Mouse (Mus musculus) NIH3T3 (cell line): Measurements from ENCODE around the gene Disc1.

Experiments
- DNase-seq: peaks from one replicate; pipeline ENCODE4 v3.0.0-alpha.2; 2012; ENCODE audit warnings: low read depth

Gene Disc1

DNA sequence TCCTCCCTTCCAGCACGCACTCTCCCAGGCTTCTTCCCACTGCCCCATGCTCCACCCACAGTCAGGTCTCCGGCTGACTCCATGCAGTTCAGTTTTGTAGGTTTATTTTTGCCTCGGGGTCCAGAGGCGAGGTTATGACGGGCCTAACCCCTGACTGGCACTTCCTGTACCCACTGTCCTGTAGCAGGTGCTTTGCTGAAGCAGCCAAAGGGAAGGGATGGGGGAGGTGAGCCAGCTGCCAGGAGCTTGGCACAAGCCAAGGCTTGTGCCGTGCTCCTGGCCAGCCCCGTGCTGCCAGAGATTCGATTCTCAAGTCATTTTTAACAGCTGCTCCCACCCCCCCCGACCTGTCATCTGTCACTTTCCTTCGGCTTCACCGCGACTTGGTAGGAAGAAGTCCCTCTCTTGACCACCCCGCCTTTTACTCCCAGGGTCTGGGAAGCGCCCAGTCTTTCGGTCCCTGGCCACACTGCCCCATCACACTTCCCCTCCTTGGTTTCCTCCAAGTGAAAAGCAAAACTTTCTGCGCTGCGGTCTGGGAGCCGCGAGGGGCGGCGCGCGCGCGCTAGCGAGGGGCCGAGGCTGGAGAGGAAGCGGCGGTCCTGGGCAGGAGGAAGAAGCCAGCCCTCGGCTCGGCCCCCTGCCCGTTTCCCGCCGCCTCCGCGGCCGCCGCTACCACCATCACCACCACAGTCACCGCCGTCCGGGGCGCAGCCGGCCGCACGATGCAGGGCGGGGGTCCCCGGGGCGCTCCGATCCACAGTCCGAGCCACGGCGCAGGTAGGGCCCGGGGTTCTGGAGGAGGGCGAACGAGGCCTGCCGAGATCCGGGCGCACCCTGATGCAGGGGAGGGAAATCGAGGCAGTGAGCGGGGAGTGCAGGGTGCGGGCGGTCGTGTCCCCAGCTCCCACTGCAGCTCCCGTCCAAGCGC lies at the start of gene Disc1:
TSS of gene Disc1 (plus strand) at position 691 of the 931 bp plus-strand sequence.
- no peak for DNase-seq

DNA sequence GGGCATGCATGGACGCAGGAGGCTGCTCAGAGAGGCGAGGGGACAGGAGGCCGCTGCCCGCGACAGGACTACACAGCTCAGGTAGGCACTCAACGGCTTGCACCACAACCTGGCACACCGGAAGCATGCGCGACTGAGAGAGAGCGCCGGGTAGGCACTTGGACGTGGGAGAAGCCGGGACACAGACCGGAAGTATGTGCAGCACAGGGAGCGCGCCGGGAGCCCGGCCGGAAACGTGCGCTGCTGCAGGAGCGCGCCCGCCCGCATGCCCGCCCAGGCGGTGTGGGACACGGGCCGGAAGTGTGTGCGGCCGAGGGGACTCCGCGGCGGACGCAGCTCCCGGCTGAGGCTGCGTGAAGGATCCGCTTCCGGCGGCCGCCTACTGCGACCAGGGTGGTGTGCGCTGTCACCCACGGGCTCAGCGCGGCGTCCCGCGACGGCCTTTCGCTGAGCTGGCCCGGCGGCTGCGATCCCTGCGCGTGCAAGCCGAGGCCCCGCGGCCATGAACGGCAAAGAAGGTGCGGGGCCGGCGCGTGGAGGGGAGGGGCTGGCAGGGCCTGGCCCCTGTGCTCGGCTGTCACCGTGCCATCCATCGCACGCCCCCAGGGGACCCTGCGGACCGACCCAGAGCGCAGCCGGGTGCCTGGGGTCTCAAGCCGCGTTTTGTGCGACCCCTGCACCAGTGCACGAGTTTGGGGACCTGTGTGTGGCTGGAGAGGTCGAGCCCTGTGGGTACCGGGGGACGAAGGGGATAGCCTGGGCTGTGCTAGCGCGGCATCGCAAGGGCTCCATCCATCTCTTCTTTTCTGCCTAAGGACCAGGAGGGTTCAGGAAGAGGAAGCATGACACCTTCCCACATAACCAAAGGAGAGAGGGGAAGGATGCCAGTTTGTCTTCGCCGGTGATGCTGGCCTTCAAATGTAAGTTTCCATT lies 41.0 kb upstream of the Disc1 start, which contains the start of gene Tsnax:
TSS of gene Tsnax (plus strand) at position 303 of the 933 bp plus-strand sequence.
- peak; percentile 92 for DNase-seq

DNA sequence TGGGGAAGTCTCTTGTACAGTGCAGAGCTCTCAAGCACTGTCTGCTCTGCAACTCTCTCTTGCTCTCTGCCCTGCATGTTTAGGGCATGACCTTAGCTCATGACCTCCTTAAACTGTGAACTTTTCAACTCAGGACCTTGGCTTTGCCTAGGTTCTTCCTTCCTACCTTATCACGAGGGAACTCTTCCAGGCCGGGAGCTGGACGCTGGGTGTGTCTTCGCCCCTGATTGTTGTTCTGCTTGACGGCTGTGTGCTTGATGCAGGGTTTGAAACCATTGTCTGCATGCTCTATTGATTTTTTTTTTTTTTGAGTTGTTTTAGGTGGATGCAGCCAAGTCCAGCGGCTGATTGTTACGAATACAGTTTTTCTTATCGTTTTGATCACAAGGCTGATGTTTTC lies 29.9 kb upstream of the Disc1 start:
- DNase-seq = no peak

DNA sequence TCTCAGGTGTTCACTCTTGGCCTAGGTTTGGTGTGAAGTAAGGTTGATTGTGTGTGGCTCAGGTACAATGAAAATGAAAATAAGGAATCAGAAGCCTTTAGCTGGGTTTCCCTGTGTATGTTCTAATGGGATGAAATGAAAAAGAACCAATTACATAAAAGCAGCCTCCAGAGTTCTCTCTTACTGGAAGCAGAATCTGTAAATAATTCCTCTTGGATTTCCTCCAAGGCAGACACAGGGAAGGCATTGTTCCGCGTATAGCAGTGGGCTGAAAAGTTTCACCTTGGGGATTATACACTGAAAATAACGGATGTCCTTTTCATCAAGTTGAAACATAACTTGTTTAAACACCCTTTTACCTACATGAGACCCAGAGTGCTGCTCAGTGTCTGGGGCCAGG lies 26.8 kb upstream of the Disc1 start:
- peak; percentile 48 for DNase-seq

DNA sequence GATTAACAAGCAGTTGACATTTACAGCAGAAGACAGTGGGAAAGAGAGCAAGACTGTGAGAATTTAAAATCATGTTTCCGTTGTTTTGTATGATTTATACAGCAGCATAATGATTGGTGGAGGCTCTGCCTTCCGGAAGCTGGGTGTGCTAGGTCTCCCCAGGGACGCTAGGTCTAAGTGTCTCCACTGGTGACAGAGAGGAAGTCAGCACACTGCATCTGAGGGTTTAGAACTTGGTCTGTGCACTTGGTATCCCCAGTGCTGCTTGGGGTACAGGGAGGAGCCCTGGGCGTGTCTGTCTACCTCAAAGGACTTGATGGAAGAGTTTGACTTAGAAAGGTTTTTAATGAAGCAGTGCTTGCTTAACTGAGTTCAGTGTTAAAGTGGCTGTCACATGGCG lies 25.2 kb upstream of the Disc1 start:
- DNase-seq = no peak

DNA sequence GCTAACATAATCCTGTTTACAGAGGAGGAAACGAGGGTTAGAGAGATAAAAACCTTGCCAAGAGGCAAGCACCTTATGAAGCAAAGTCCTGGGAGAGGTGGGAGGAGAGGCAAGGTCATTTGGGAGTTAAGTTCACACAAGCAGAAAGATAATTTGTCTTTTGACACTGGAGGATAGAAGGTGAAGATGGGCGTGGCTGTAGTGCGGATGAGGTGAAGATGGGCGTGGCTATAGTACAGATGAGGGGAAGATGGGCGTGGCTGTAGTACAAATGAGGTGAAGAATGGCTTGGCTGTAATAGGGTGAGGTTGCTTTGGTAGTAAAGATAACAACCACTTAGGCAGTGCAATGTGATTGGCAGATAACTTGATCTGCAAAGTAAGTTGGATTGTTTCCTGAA lies 22.7 kb upstream of the Disc1 start:
- DNase-seq = no peak

DNA sequence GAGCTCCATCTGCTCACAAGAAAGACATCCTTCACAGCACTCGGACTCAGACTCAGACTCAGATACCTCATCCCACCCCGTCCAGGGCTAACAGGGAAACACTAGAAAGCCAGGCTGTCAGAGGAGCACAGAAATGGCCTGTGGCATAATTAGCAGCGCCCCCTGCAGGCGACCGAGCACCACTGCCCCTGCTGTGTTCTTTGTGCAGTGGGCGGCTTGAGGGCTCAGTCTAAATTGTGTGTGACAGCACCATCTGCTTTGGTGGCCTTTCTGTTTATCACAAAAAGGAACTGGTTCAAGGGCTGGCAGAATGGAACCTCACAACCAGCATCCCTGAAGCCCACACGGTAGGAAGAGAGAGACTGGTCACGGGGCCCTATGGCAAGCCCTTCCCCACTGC lies 19.3 kb upstream of the Disc1 start:
- peak; percentile 76 for DNase-seq

DNA sequence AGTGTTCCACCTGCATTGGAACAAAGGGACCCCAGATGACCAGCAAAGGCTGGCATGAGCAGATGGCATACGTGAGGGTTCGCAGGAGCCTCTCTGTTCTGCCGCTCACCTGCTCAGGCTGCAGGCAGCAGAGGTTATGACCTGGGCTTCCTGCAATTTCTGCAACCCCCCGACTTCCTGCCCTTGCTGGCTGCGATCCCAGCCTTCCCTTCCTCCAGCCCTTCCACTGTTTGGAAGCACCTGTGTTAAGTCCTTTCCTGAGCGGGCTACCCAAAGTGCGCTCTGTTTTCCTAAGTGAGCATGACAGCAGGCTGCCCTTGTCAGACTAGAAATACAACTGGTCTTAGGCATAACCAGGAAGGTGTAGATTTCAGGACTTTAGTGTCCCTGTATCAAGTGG lies 16.9 kb upstream of the Disc1 start:
- no peak for DNase-seq

DNA sequence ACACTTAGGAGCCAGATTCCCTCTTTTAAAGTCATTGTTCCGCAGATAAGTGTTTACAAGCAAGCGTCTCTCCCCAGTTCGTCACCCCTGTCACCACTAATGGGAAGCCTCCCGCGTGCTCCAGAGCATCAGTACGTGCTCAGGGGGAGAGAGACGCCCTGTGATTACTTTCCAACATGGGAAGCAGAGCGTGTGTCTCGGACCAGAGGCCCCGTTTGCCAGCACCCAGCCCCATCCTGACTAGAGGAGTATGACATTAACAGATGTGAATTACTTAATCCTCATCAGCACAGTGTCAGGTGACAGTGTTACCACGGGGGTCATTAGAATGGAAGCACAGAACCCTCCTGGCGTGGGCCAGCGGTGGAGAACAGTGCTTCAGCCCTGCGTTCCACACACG lies 15.3 kb upstream of the Disc1 start:
- no peak for DNase-seq

DNA sequence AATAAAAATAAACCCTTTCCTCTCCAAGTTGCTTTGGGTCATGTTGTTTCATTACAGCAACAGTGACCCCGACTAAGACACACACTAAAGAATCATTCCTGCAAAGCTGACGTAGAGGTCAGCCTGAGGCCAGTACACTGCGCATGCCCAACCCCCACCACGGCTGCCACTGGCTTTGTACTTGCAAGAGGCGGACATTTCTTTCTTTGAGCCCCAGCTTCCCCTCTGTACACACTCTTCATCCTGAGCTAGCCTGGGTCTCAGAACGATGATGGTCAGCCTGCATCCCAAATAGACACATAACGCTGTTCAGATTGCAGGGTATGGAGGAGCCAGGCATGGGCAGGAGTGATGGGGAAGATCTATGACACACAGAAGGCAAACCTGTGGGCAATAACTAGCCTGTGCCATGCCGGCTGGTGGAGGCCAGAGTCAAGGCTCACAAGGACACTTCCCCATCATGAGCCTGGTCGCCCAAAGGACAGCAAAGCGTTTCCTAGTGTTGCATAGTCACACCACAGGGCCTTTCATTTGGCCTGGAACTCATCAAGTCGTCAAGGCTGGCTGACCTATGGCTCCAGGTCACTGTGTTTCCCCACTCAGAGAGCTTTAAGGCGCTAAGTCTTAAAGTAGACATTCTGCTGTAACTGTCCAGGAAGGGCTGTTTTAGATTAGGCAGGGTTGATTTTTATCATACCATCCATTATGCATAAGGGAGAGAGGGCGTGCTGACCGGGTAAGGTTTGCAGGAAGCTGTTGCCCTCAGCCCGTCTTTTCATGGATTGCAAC lies 13.2 kb upstream of the Disc1 start:
- no peak for DNase-seq

DNA sequence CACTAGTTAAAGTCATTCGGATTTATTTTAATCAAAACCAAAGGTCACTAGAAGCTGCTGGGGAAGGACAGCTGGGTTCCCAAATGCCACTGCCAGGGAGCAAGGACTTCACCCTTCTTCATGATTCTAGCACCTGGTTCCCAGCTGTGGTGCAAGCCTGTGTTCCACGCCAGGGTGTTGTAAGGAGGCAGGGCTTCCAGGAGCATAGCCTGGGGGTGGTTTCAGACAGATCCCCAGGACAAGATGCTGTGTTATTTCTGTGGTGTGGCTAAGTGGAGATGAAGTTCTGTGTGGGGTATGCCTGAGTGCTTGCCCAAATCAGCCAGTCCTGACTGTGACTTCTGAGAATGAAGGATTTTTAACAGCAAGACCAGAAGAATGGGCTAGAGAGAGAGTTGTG lies 12.5 kb upstream of the Disc1 start:
- DNase-seq = peak; percentile 20

DNA sequence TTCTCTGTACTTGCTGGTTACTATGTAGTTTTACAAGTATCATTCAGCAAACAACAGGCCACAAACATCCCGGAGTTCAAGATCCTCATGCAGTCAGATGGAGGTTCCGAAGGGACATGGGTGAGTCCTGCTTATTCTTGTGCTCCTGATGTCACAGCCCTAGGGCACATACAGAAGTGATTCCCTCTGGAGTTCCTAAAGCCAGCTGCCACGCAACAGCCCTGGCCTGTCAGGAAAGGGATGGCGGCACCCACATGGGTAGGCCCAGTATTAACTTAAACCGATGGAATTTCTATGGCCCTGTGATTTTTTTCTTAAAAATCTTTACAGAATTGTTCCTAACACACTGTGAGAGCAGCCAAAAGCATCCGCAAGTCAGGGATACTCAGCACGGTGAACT lies 10.6 kb upstream of the Disc1 start:
- DNase-seq = no peak

DNA sequence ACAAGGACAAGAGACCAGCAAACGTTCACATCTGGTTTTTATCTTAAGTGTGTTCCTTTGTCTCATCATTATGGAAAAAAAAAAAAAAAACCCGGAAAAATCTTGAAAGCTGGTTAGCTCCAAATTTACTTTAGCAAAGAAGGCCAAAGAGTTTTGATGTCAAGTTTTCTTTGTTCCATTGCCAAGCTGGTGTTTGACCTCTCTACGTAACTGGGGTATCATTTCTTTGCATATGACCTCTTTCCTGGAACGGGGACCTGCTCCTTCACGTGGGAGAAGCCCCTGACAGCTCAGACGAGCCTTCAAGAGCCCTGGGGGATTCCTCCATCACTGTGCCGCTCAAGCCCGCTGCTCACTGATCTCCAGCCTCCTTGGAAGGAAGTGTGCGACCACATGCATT lies 10.1 kb upstream of the Disc1 start:
- DNase-seq = no peak

DNA sequence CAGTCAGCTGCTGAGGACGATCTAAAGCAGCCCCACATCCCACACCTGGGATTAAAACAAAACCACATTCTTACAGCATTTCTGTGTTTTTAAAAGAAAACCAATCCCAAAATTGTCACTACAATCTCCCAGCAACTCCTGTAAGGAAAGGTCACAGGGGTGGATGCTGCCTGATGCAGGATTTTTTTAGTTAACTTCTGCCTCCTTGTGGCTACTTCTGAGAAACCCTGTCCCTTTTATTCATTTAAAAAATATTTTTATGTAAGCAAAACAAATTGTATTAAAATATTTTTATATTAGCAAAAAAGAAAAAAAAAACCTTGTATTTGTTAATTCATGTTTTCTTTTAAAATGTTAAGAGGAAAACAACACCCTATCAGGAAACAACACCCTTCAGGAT lies 8.2 kb upstream of the Disc1 start:
- DNase-seq = no peak

DNA sequence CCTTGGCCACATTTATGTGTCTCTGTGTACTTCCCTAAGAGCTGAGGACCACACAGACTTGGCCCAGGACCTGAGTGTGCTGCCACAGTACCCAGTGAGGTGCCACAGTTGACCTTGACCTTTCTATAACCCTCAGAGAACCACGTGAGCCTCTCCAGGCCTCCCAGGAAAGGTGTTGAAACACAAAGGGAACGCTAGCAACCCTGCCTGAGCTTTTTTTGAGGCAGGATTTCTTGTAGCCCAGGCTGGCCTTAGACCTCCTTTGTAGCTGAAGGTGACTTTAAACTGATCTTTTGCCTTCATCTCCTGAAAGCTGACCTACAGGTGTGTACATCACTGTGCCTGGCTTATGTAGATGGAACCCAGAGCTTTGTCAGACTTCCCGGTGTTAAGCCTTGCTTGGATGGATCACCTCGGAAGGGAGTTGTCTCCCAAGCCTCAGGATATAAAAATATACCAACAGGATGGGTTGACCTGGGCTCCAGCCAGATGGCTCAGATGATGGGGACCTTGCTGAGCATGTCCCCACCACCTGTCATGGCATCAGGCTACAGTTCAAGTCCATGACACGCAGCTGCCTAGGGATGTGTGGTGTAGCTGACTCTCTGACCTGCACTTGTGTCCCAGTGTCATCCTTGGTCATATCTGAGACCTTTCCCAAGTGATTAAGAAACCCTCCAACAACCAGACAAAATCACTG lies 4.8 kb upstream of the Disc1 start:
- DNase-seq = no peak

DNA sequence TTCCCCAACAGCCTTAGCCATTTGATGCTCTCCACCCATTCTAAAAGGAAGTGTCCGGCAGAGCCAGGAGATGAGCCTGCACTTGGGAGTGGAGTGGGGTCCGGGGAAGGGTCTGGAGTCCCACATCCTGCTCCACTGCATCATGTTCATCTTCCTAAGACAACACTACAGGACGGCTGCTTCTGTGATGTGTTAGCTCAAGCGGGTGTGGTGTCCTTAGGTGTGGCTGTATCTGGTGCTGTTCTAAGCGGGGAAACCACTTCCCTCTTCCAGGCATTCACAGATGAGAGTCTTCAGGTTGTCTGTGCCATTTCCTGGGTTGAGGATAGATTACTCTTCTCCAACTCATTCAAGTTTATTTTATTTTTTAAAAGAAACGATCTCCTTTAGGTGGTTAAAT lies 4.2 kb upstream of the Disc1 start:
- DNase-seq = no peak

DNA sequence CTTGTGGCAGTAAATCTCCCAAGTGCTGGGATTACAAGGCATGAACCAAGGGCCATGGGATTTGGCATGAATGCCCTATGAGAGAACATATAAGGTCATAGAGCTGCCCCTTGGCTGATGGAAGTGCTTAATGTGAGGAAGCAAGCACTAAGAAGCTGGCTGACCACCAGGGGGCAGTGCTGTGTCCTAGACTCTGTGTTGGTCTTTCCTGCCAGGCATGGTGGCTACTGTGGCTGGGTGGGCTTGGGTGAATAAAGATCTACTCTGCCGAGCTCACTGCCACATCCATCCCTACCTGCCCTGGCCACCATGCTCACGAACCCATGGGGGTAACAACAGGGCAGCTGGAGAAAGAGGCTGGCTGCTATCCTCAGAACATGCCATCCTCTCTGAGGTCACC lies 2.0 kb upstream of the Disc1 start:
- peak; percentile 69 for DNase-seq

DNA sequence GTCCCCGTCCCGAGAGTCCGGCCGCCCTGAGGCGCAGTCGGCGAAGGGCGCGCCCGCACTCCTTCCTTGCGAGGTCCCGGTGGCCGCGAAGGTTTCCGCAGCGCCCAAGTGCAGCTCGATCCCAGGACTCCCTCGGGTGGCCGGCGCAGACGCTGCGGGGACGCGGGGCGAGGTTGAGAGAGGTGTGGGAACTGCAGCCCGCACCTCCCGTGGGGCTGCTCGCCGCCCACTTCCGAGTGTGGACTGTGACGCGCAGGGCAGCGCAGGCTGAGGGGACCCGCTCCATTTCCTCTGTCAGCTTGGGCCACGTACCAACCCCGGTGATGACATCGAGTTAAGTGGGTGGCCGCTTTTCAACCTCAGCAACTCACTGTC lies 428 bp downstream of the Disc1 start:
- DNase-seq = no peak

DNA sequence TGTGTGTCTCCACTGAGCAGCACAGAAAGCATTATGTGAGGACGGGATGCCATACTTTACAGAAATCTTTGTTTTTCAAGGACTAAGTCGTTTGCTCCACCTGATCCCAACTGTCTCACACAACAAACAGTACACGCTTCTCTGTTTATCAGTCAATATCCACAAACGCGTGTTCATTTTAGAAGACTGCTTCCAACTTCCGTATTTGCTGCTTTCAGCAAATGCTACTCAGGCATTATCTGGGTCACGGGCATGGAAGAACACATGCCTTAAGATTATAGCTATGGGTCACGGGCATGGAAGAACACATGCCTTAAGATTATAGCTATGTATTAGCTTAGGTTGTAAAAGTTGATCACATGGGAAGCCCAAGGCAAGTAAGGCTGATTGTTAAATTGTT lies 6.9 kb downstream of the Disc1 start:
- DNase-seq = no peak

DNA sequence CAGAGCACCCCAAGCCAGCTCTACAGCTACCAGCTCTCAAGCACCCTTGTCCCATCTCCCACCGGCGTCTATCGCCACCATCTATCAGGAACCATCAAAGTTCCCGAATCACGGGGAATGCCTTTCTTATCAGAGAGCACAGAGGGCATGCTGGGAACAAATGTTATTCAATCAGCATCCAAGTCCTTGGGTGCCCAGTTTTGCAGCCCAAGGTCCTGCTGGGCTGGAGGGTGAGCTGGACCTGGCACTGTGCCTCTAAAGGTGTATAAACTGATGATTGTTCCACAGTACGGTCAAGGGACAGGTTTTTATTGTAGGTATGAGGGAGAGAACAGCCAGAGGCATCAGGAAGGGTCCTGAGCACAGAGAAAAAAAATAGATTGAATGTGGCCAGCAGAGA lies 11.6 kb downstream of the Disc1 start:
- no peak for DNase-seq

DNA sequence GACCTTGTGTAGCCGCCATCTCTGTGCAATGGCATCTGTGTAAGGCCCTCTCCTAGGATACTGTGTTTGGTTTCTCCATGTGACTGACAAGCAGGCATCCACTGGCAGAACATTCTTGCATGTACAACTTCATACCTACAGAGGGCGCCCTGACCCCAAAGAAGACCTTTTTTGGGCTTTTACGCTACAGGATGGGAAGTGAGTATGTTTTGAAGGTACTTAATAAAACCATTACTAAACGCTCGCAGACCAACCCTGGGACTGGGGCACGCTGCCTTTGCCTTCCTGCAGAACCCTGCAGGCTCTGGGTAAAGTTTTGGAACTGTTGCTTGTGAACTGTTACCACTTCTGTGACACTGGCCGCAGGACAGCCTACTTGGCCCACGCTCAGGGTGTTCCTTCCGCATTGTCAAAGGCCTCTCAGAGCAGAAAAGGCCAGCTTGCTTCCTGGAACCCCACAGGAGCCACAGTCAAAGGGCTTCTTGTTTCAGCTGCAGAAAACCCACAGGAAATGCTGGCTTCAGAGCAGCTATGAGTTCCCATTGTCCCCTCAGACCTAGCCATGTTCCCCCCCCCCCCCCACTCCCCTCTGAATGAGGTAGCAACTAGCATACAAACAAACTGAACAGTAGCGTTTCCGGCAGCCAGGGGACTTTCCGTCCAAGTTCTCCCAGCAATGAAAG lies 13.1 kb downstream of the Disc1 start:
- DNase-seq = peak; percentile 75
